24 mouse cellular contexts compared by ENCODE assay signal in the genomic region with DNA sequence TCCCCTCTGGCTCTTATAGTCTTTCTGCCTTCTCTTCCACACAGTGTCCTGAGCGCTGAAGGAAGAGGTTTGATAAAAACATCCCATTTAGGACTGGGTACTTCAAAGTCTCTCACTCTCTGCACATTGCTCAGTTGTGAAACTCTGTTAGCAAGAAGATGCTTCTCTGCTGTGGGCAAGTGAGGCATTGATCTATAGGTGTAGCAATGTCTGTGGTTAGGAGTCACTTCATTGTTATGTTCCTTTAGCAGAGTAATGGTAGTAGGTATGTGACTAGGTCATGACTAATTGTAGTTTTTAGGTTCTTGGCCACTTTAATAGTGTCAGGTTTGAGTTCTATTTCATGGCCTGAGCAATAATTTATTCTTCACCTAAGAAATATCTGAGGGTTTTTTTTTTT. TPM values are rescaled to one million over a fixed set of nuclear protein-coding genes. Genes with fewer than 3 reads are reported as not detected.
A peak's percentile ranks its signal among the peaks of the same experiment; 100 is the strongest.
DNase-seq lines count a peak whose midpoint lies in the region; ATAC-seq and TF ChIP-seq lines count a peak whose summit lies in the region.
"Had no signal": no experiment of that assay in that cellular context is flagged by ENCODE, and none has a peak within 500 bp of the region (broad histone marks: within the 10 kb centered on the region; RNA-seq: fewer than 3 reads in every experiment).

No protein-coding gene starts in this region.

- in situ Hi-C loops in Patski (cut with MboI; ENCODE audit: low pct_unique_long_range_greater_than_20kb) = loop anchor here (25.0 kb wide), 1 partner anchor 135 kb away; no protein-coding TSS in a partner anchor

- peak; percentile 54 for ATAC-seq in Patski
- ATAC-seq in granulocyte monocyte progenitor cell, adult 5-6 weeks (replicated peaks; ENCODE audit: poor library complexity, severe bottlenecking) = peak; percentile 53
- ATAC-seq in forebrain, embryonic 15.5 days (replicated peaks) = no peak
- ATAC-seq in forebrain, embryonic 16.5 days = no peak
- ATAC-seq: CD4-positive, CD25-positive, alpha-beta regulatory T cell, adult 4 months; forebrain, embryonic 14.5 days had no signal

- no peak for TF ChIP-seq CTCF in Patski (IDR thresholded peaks at IDR 0.05)

- H3K4me2 ChIP-seq in forebrain, embryonic 15.5 days (replicated peaks) = no peak overlapping the region
- no peak overlapping the region for H3K4me2 ChIP-seq in forebrain, embryonic 16.5 days (ENCODE audit: low read length)
- H3K4me2 ChIP-seq: embryonic facial prominence, embryonic 12.5 days; forebrain, embryonic 12.5 days had no signal

- H3K36me3 ChIP-seq in forebrain, embryonic 15.5 days = no peaks in the 10 kb centered on the region
- no peaks in the 10 kb centered on the region for H3K36me3 ChIP-seq in forebrain, embryonic 16.5 days (ENCODE audit: control insufficient read depth, insufficient read depth)
- H3K36me3 ChIP-seq: embryonic facial prominence, embryonic 10.5 days; embryonic facial prominence, embryonic 12.5 days; forebrain, embryonic 10.5 days; forebrain, embryonic 12.5 days; G1E had no signal

- no peak overlapping the region for H3K27ac ChIP-seq in forebrain, embryonic 15.5 days (replicated peaks)
- H3K27ac ChIP-seq in forebrain, embryonic 16.5 days (ENCODE audit: low read length) = no peak overlapping the region
- H3K27ac ChIP-seq: embryonic facial prominence, embryonic 10.5 days; embryonic facial prominence, embryonic 12.5 days; forebrain, embryonic 10.5 days; forebrain, embryonic 12.5 days had no signal

- DNase-seq in 3T3-L1 (ENCODE audit: low read depth, low spot score) = peak; percentile 75
- no peak for DNase-seq in Patski (ENCODE audit: low read depth, low spot score)
- DNase-seq: adrenal gland, adult 2 months; adrenal gland, postnatal 10 days; adrenal gland, postnatal 25 days; B cell, adult 2 months; cerebellum, adult 11 months; cerebellum, adult 18-20 months; cerebellum, adult 8-10 months; cerebellum, adult 9-11 months; cerebellum, postnatal 25 days had no signal

- H3K4me1 ChIP-seq in forebrain, embryonic 15.5 days = no peaks in the 10 kb centered on the region
- H3K4me1 ChIP-seq in forebrain, embryonic 16.5 days (replicated peaks; ENCODE audit: control insufficient read depth, insufficient read depth, low read length) = no peaks in the 10 kb centered on the region

- 0% methylated on average over 1 of the region's 1 CpGs for WGBS in forebrain, embryonic 15.5 days
- WGBS in forebrain, embryonic 16.5 days = 0% methylated on average over 1 of the region's 1 CpGs

- H3K4me3 ChIP-seq in forebrain, embryonic 15.5 days = no peak overlapping the region
- no peak overlapping the region for H3K4me3 ChIP-seq in forebrain, embryonic 16.5 days (replicated peaks; ENCODE audit: low read length)
- H3K4me3 ChIP-seq: embryonic facial prominence, embryonic 10.5 days; embryonic facial prominence, embryonic 12.5 days; erythroblast, embryonic 14.5 days; forebrain, embryonic 10.5 days; forebrain, embryonic 12.5 days had no signal

- POLR2A ChIA-PET in Patski (lab: Charles Lee) = no interaction called here

- no peak overlapping the region for H3K9ac ChIP-seq in forebrain, embryonic 15.5 days (replicated peaks)
- H3K9ac ChIP-seq in forebrain, embryonic 16.5 days (replicated peaks; ENCODE audit: low read depth, low read length) = no peak overlapping the region
- H3K9ac ChIP-seq: embryonic facial prominence, embryonic 12.5 days; forebrain, embryonic 12.5 days had no signal

- CTCF ChIA-PET in Patski (lab: Charles Lee) = no interaction called here

- H3K27me3 ChIP-seq in Patski = no peaks in the 10 kb centered on the region
- peaks cover 86% of the 10 kb centered on the region for H3K27me3 ChIP-seq in forebrain, embryonic 15.5 days
- peaks cover 82% of the 10 kb centered on the region for H3K27me3 ChIP-seq in forebrain, embryonic 16.5 days (replicated peaks; ENCODE audit: control insufficient read depth, insufficient read depth, low read length)
- H3K27me3 ChIP-seq: CH12.LX had no signal

- no peaks in the 10 kb centered on the region for H3K9me3 ChIP-seq in forebrain, embryonic 15.5 days
- no peaks in the 10 kb centered on the region; the same call in 1 of the 2 replicates for H3K9me3 ChIP-seq in forebrain, embryonic 16.5 days (ENCODE audit: control insufficient read depth, low read length)
- H3K9me3 ChIP-seq: embryonic facial prominence, embryonic 10.5 days; embryonic facial prominence, embryonic 12.5 days; forebrain, embryonic 10.5 days; forebrain, embryonic 12.5 days had no signal

RNA-seq across cellular contexts. Expression of gene Cdkn2a, which starts 7.7 kb away (rescaled TPM):
- 109 TPM for polyA plus RNA-seq in Patski (2021)
- total RNA-seq in granulocyte monocyte progenitor cell, adult 5-6 weeks (2014; fragmentation: Nextera tagmentation) = not detected in 2 replicates
- total RNA-seq in granulocyte monocyte progenitor cell, adult 5-6 weeks (2017) = not detected in 2 replicates
- not detected in 2 replicates for polyA plus RNA-seq in forebrain, embryonic 15.5 days (2015; fragmentation: Nextera tagmentation; extraction: Ambion mirVana)
- polyA plus RNA-seq in forebrain, embryonic 16.5 days (2015; fragmentation: Nextera tagmentation; extraction: Ambion mirVana) = not detected in 2 replicates
- total RNA-seq: CH12.LX, G1E had no signal
- polyA plus RNA-seq: CD4-positive, CD25-positive, alpha-beta regulatory T cell, adult 4 months; embryonic facial prominence, embryonic 10.5 days; embryonic facial prominence, embryonic 12.5 days; embryonic facial prominence, embryonic 14.5 days; forebrain, embryonic 10.5 days; forebrain, embryonic 12.5 days; forebrain, embryonic 14.5 days; G1E had no signal

RNA-seq across cellular contexts. Expression of gene Cdkn2b, which starts 8.7 kb away (rescaled TPM):
- polyA plus RNA-seq in Patski (2021) = 17.7 TPM
- not detected in 2 replicates for total RNA-seq in granulocyte monocyte progenitor cell, adult 5-6 weeks (2014; fragmentation: Nextera tagmentation)
- total RNA-seq in granulocyte monocyte progenitor cell, adult 5-6 weeks (2017) = not detected in 2 replicates
- 0.76 and 0.83 TPM in 2 replicates for polyA plus RNA-seq in forebrain, embryonic 15.5 days (2015; fragmentation: Nextera tagmentation; extraction: Ambion mirVana)
- 0.46 and 0.54 TPM in 2 replicates for polyA plus RNA-seq in forebrain, embryonic 16.5 days (2015; fragmentation: Nextera tagmentation; extraction: Ambion mirVana)
- total RNA-seq: CH12.LX had no signal
- polyA plus RNA-seq: erythroblast, embryonic 14.5 days; G1E had no signal

Comparison
In these comparisons a context has a peak if more than half of its experiments do, and no peak if none do; other contexts are left out.
1. ATAC-seq: peak in Patski (single experiment) and granulocyte monocyte progenitor cell, adult 5-6 weeks (single experiment); none in forebrain, embryonic 15.5 days (single experiment) and forebrain, embryonic 16.5 days (single experiment).
2. RNA of gene Cdkn2a, which starts 7.7 kb away (polyA plus RNA-seq): 109 TPM in Patski (single experiment); not detected in forebrain, embryonic 15.5 days and not detected in forebrain, embryonic 16.5 days; every median in the first group is over 100 times any median in the second.
3. RNA of gene Cdkn2b, which starts 8.7 kb away (polyA plus RNA-seq): 17.7 TPM in Patski (single experiment); 0.76 to 0.83 TPM in forebrain, embryonic 15.5 days and 0.46 to 0.54 TPM in forebrain, embryonic 16.5 days; every median in the first group is over 10 times any median in the second.